In genomic region chr1:59475618-59476017, GRCm38 (mm10) we compare ENCODE assay signal across 23 mouse cellular contexts. TPM values are rescaled to one million over a fixed set of nuclear protein-coding genes. Genes with fewer than 3 reads are reported as not detected.
DNase-seq lines count a peak whose midpoint lies in the region; ATAC-seq and TF ChIP-seq lines count a peak whose summit lies in the region.
"Had no signal": no experiment of that assay in that cellular context is flagged by ENCODE, and none has a peak within 500 bp of the region (broad histone marks: within the 10 kb centered on the region; RNA-seq: fewer than 3 reads in every experiment).

No protein-coding gene starts in this region.

- no peak overlapping the region for H3K4me3 ChIP-seq in kidney, embryonic 14.5 days (ENCODE audit: low read length)
- no peak overlapping the region for H3K4me3 ChIP-seq in MEL (ENCODE audit: control insufficient read depth in 1 of 2, insufficient read depth in 1 of 2, low read depth in 2 of 2, low read length in 2 of 2)
- no peak overlapping the region for H3K4me3 ChIP-seq in intestine, postnatal 0 days (ENCODE audit: low read depth, low read length)
- no peak overlapping the region for H3K4me3 ChIP-seq in stomach, postnatal 0 days (ENCODE audit: low read depth, low read length)
- H3K4me3 ChIP-seq: forebrain, embryonic 10.5 days; heart, adult 2 months; limb, embryonic 15.5 days; liver, embryonic 15.5 days; megakaryocyte, embryonic 14.5 days; neural tube, embryonic 15.5 days had no signal

- TF ChIP-seq POLR2A in MEL (IDR thresholded peaks at IDR 0.05; ENCODE audit: control insufficient read depth in 1 of 2, insufficient read depth in 1 of 2, low read depth in 1 of 2, low read length in 2 of 2, poor library complexity in 1 of 2) = no peak

- TF ChIP-seq CTCF in MEL (IDR thresholded peaks at IDR 0.05 in 2 of 3, conservative IDR thresholded peaks at IDR 0.05 in 1 of 3; ENCODE audit: control insufficient read depth in 1 of 3, insufficient read depth in 1 of 3, low read depth in 2 of 3, low read length in 3 of 3, poor library complexity in 1 of 3, severe bottlenecking in 1 of 3) = no peak
- no peak for TF ChIP-seq CTCF in intestine, postnatal 0 days (IDR thresholded peaks at IDR 0.05; ENCODE audit: low read depth)
- no peak for TF ChIP-seq CTCF in stomach, postnatal 0 days (IDR thresholded peaks at IDR 0.05; ENCODE audit: low read depth)

- no peak for TF ChIP-seq RAD21 in MEL (IDR thresholded peaks at IDR 0.05; ENCODE audit: low read depth, low read length)

- H3K36me3 ChIP-seq in kidney, embryonic 14.5 days (ENCODE audit: control insufficient read depth, insufficient read depth, low read length) = no peaks in the 10 kb centered on the region
- H3K36me3 ChIP-seq in MEL (ENCODE audit: control insufficient read depth in 1 of 2, insufficient read depth in 2 of 2, low read length in 2 of 2) = peaks cover 0 to 8% of the 10 kb centered on the region in 2 experiments; a peak in 2 of 4 replicates
- no peaks in the 10 kb centered on the region for H3K36me3 ChIP-seq in intestine, postnatal 0 days (ENCODE audit: control insufficient read depth, insufficient read depth)
- no peaks in the 10 kb centered on the region for H3K36me3 ChIP-seq in stomach, postnatal 0 days (ENCODE audit: control insufficient read depth, insufficient read depth, low read length)
- H3K36me3 ChIP-seq: forebrain, embryonic 10.5 days; limb, embryonic 15.5 days; liver, embryonic 15.5 days; neural tube, embryonic 15.5 days had no signal

- WGBS in kidney, embryonic 14.5 days = 20% methylated on average over 2 of the region's 2 CpGs
- WGBS in intestine, postnatal 0 days = 14% methylated on average over 2 of the region's 2 CpGs
- 46% methylated on average over 2 of the region's 2 CpGs for WGBS in stomach, postnatal 0 days

- H3K4me2 ChIP-seq in kidney, embryonic 14.5 days (replicated peaks; ENCODE audit: low read depth, low read length) = no peak overlapping the region
- no peak overlapping the region for H3K4me2 ChIP-seq in intestine, postnatal 0 days (replicated peaks; ENCODE audit: low read depth)
- H3K4me2 ChIP-seq in stomach, postnatal 0 days (replicated peaks; ENCODE audit: low read depth) = no peak overlapping the region
- H3K4me2 ChIP-seq: limb, embryonic 15.5 days; liver, embryonic 15.5 days; neural tube, embryonic 15.5 days had no signal

- no peak; a peak in 1 of 4 replicates for TF ChIP-seq EP300 in MEL (IDR thresholded peaks at IDR 0.05; ENCODE audit: low read depth in 1 of 2, low read length in 2 of 2)
- no peak for TF ChIP-seq EP300 in stomach, postnatal 0 days (optimal IDR thresholded peaks at IDR 0.05)

- peaks cover 30% of the 10 kb centered on the region for H3K4me1 ChIP-seq in kidney, embryonic 14.5 days (ENCODE audit: control insufficient read depth, insufficient read depth, low read length)
- H3K4me1 ChIP-seq in MEL (ENCODE audit: control insufficient read depth in 1 of 2, insufficient read depth in 2 of 2, low read length in 2 of 2) = peaks cover 6 to 9% of the 10 kb centered on the region in 2 experiments
- H3K4me1 ChIP-seq in intestine, postnatal 0 days (replicated peaks; ENCODE audit: control insufficient read depth, insufficient read depth, low read length) = no peaks in the 10 kb centered on the region
- H3K4me1 ChIP-seq in stomach, postnatal 0 days (replicated peaks; ENCODE audit: control insufficient read depth, insufficient read depth) = 0 out of 2 replicates have a peak, but pooled peaks cover 2% of the 10 kb centered on the region

- no peak for ATAC-seq in kidney, embryonic 14.5 days (ENCODE audit: low FRiP score, low TSS enrichment)
- peak; percentile 87 for ATAC-seq in intestine, postnatal 0 days
- peak; percentile 52 for ATAC-seq in stomach, postnatal 0 days (ENCODE audit: low FRiP score, low TSS enrichment)
- ATAC-seq: hindbrain, postnatal 0 days; lung, postnatal 0 days had no signal

- H3K27ac ChIP-seq in kidney, embryonic 14.5 days (ENCODE audit: low read depth, low read length) = no peak overlapping the region
- H3K27ac ChIP-seq in MEL (ENCODE audit: control insufficient read depth, low read depth, low read length) = no peak overlapping the region
- no peak overlapping the region for H3K27ac ChIP-seq in intestine, postnatal 0 days (ENCODE audit: low read depth, low read length)
- no peak overlapping the region for H3K27ac ChIP-seq in stomach, postnatal 0 days (replicated peaks)
- H3K27ac ChIP-seq: forebrain, embryonic 10.5 days; heart, adult 2 months; hindbrain, postnatal 0 days; kidney, postnatal 0 days; limb, embryonic 15.5 days; liver, embryonic 15.5 days; neural tube, embryonic 15.5 days had no signal

- H3K9me3 ChIP-seq in kidney, embryonic 14.5 days (ENCODE audit: control insufficient read depth, low read length) = no peaks in the 10 kb centered on the region
- H3K9me3 ChIP-seq in MEL (replicated peaks; ENCODE audit: insufficient read depth, low read length) = no peaks in the 10 kb centered on the region
- no peaks in the 10 kb centered on the region for H3K9me3 ChIP-seq in intestine, postnatal 0 days (ENCODE audit: control insufficient read depth)
- no peaks in the 10 kb centered on the region for H3K9me3 ChIP-seq in stomach, postnatal 0 days (ENCODE audit: control insufficient read depth, low read length)
- H3K9me3 ChIP-seq: forebrain, embryonic 10.5 days; limb, embryonic 15.5 days; liver, embryonic 15.5 days; megakaryocyte, embryonic 14.5 days; neural tube, embryonic 15.5 days had no signal

- no peaks in the 10 kb centered on the region; the same call in 1 of the 2 replicates for H3K79me2 ChIP-seq in MEL (ENCODE audit: control insufficient read depth, insufficient read depth, low read length, poor library complexity)

- DNase-seq in kidney, adult 11 months = peak; percentile 12
- DNase-seq in MEL (ENCODE audit: low read depth, low spot score) = peak; percentile 41
- DNase-seq in stomach, postnatal 0 days (ENCODE audit: low spot score) = no peak
- no peak for DNase-seq in spleen, adult 18-20 months
- no peak for DNase-seq in layer of hippocampus, postnatal 14 days (ENCODE audit: low spot score in 2 of 2)
- DNase-seq in heart, adult 9 months (ENCODE audit: low spot score in 2 of 2) = no peak
- DNase-seq: adrenal gland, postnatal 25 days; cerebellum, adult 11 months; cerebellum, postnatal 10 days; heart, adult 2 months; midbrain, embryonic 14.5 days; right cerebral cortex, postnatal 25 days; thymus, postnatal 4 days had no signal

- no peaks in the 10 kb centered on the region for H3K27me3 ChIP-seq in kidney, embryonic 14.5 days (ENCODE audit: control insufficient read depth, insufficient read depth, low read length)
- H3K27me3 ChIP-seq in MEL (ENCODE audit: control insufficient read depth in 1 of 2, insufficient read depth in 2 of 2, low read length in 2 of 2) = no peaks in the 10 kb centered on the region
- H3K27me3 ChIP-seq in intestine, postnatal 0 days (replicated peaks; ENCODE audit: control insufficient read depth, insufficient read depth, low read length) = no peaks in the 10 kb centered on the region
- no peaks in the 10 kb centered on the region for H3K27me3 ChIP-seq in stomach, postnatal 0 days (ENCODE audit: control insufficient read depth, insufficient read depth, low read length)
- H3K27me3 ChIP-seq: limb, embryonic 15.5 days; liver, embryonic 15.5 days; neural tube, embryonic 15.5 days had no signal

- H3K9ac ChIP-seq in kidney, embryonic 14.5 days (ENCODE audit: low read depth, low read length) = no peak overlapping the region
- H3K9ac ChIP-seq in MEL (ENCODE audit: control insufficient read depth, low read depth, low read length, poor library complexity, severe bottlenecking) = no peak overlapping the region
- no peak overlapping the region for H3K9ac ChIP-seq in intestine, postnatal 0 days (ENCODE audit: low read depth, low read length)
- no peak overlapping the region for H3K9ac ChIP-seq in stomach, postnatal 0 days (ENCODE audit: low read length)
- H3K9ac ChIP-seq: limb, embryonic 15.5 days; liver, embryonic 15.5 days; neural tube, embryonic 15.5 days had no signal

TF ChIP-seq in MEL, 35 proteins besides CTCF, POLR2A, EP300 and RAD21:
- TF ChIP-seq JUND (IDR thresholded peaks at IDR 0.05; ENCODE audit: low read depth, low read length) (no peak), ETS1 (IDR thresholded peaks at IDR 0.05; ENCODE audit: low read depth, low read length) (peak; percentile 55; the same call in 1 of the 2 replicates), GATA1 (IDR thresholded peaks at IDR 0.05; ENCODE audit: low read depth, low read length) (peak; percentile 65), CHD1 (IDR thresholded peaks at IDR 0.05; ENCODE audit: low read depth, low read length) (no peak)

RNA-seq across cellular contexts. Expression of gene Fzd7, which starts 6.6 kb away (rescaled TPM):
- 20.1 and 29.2 TPM in 2 replicates for polyA plus RNA-seq in kidney, embryonic 14.5 days (2014; fragmentation: Nextera tagmentation; extraction: Ambion mirVana)
- total RNA-seq in MEL (2012; rRNA removed) = 18.5 and 23.4 TPM in 2 replicates
- 10 to 100 TPM in 1 of 2 experiments, not detected in 1; 24.7 TPM for polyA plus RNA-seq in MEL (2012; ENCODE audit: insufficient read depth in 1 of 2, insufficient read length in 2 of 2, low read depth in 1 of 2, low replicate concordance in 2 of 2, missing spikeins in 1 of 2)
- 2.6 and 3.0 TPM in 2 replicates for polyA plus RNA-seq in intestine, postnatal 0 days (2015; fragmentation: Nextera tagmentation; extraction: Ambion mirVana)
- 3.9 and 4.5 TPM in 2 replicates for polyA plus RNA-seq in stomach, postnatal 0 days (2015; fragmentation: Nextera tagmentation; extraction: Ambion mirVana)
- total RNA-seq in layer of hippocampus, postnatal 14 days (2021) = 1 to 10 TPM; 4.7 to 7.0 TPM

RNA-seq across cellular contexts. Expression of gene Gm973, which starts 40.4 kb away (rescaled TPM):
- 0.90 and 1.4 TPM in 2 replicates for polyA plus RNA-seq in kidney, embryonic 14.5 days (2014; fragmentation: Nextera tagmentation; extraction: Ambion mirVana)
- 0.23 TPM in 1 of 2 replicates, not detected in the other for total RNA-seq in MEL (2012; rRNA removed)
- polyA plus RNA-seq in MEL (2012; ENCODE audit: insufficient read depth in 1 of 2, insufficient read length in 2 of 2, low read depth in 1 of 2, low replicate concordance in 2 of 2, missing spikeins in 1 of 2) = not detected
- polyA plus RNA-seq in intestine, postnatal 0 days (2015; fragmentation: Nextera tagmentation; extraction: Ambion mirVana) = 0.33 and 0.72 TPM in 2 replicates
- 0.51 and 1.2 TPM in 2 replicates for polyA plus RNA-seq in stomach, postnatal 0 days (2015; fragmentation: Nextera tagmentation; extraction: Ambion mirVana)
- total RNA-seq in layer of hippocampus, postnatal 14 days (2021) = 10 to 100 TPM; 10.2 to 11.5 TPM
- polyA plus RNA-seq: liver, embryonic 15.5 days had no signal

Comparison
In these comparisons a context has a peak if more than half of its experiments do, and no peak if none do; other contexts are left out.
1. DNase-seq: peak in kidney, adult 11 months (single experiment) and MEL (single experiment); none in stomach, postnatal 0 days (single experiment), spleen, adult 18-20 months (0 of 2), layer of hippocampus, postnatal 14 days (0 of 2) and heart, adult 9 months (0 of 2).